Mouse (Mus musculus): Measurements from ENCODE around the gene Pigw.
A peak's percentile ranks its signal among the peaks of the same experiment; 100 is the strongest.
"Not testable (repeated sequence)": the region's sequence is repeated elsewhere in the genome, so short reads cannot be mapped to it uniquely, and the experiment has no call there.

Pigw gene

DNA sequence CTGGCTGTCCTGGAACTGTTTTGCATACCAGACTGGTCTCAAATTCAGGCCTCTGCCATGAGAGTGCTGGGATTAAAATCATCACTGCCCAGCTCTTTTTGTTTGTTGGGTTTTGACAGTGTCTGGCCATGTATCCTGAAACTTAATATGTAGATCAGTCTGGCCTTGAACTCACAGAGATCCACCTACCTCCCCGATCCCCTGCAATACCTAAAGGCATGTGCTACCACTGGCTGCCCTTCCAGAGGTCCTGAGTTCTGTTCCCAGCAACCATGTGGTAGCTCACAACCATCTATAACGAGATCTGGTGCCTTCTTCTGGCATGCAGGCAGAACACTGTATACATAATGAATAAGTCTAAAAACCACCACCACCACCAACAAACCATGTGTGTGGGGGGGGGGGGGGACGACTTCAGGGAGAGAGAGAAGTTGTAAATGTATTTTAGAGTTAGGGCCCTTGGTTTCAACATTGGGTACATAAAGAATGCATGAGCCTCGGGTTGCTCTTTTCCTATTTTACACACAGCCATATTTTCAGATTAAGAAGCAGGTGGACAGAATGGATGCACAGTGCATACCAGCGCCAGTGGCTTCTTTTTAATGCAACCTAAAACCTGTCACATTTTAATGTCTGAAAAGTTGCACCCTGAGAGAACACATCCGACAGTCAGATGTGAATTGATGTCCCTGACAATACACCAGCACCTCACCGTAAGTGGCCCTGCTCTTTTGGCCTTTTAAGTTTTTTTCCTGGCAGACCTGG lies 896 bp downstream of the Pigw start:
- peak; percentile 1 for DNase-seq

DNA sequence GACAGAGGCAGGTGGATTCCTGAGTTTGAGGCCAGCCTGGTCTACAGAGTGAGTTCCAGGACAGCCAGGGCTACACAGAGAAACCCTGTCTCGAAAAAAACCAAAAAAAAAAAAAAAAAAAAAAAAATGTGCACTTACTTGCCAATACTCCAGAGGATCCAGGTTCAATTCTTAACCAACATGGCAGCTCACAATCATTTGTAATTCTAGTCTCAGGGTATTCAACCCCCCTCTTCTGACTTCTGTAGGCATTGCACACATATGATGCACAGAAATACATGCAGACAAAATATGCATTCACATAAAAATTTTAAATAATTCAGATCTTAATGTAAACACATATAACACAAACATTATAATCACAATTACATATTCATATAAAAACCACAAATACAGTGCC lies 4.1 kb downstream of the Pigw start:
- not testable (repeated sequence) for DNase-seq

DNA sequence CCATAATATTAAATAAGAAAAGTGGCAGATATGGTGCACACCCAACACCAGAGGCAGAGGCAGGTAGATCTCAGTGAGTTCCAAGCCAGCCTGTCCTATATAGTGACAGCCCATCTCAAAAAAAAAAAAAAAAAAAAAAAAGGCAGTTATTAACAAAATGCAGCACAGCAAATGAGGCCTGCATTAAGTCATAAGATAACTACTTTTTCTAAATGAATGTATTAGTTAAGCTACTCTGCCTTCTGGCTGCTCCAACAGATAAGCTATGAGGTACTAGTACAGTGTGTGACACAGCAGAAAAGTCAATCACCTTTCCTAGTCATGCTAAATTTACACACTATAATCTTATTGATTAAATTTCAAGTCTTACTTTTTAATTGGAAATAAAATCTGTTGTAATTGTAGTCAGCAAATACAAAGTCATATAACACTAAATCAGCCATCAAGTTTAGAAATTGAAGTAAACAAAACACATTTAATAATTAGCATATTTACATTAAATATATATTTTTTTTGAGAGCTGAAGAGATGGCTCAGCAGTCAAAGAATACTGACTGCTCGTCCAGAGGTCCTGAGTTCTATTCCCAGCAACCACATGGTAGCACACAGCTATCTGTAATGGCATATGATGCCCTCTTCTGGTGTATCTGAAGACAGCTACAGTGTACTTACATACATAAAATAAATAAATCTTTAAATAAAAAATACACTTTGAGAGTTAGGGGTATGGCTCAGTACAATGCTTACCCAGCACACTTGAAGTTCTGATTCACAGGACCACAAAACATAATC lies 6.8 kb downstream of the Pigw start:
- DNase-seq = no peak

DNA sequence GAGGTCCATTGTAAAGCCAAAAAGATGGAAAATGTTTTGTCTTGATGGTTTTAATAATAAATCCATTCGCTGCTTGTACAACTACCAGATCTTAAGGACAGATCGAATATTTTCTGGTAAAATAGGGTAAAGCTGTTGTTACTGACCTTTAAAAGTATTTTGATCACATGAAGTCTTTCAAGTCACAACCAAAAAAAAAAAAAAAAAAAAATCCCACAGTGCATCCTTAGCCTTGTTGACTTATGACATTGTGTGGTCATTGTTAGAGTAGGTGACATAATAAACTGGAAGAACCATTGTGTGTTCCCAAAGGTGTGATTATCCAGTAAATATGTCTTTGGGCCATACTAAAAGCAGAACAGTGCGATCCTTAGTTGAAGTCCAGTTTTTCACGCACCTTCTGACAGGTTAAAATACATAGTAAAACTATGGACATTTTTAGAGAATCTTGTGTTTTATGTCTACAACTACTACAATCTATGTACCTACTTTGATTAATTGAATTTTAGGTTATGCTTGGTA lies 8.5 kb downstream of the Pigw start:
- no peak for DNase-seq

DNA sequence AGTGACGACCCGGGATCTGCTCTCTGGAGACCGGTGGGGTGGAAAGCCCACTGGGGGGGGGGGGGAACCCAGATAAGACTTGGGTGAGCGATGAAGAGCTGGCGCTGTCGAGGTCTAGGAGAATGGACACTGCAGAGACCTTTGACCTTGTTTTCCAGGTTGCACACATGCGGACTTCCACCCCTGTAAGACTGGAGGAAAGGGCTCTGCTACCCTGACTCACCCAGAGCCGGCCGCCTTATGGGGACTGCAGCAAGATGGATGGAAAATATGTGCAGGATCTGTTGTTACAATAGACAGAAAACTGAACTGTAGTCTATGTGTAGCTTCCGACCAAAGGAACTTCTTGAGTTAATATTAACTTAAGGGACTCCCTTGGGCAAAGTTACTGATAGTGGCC lies 9.0 kb downstream of the Pigw start:
- DNase-seq = no peak

DNA sequence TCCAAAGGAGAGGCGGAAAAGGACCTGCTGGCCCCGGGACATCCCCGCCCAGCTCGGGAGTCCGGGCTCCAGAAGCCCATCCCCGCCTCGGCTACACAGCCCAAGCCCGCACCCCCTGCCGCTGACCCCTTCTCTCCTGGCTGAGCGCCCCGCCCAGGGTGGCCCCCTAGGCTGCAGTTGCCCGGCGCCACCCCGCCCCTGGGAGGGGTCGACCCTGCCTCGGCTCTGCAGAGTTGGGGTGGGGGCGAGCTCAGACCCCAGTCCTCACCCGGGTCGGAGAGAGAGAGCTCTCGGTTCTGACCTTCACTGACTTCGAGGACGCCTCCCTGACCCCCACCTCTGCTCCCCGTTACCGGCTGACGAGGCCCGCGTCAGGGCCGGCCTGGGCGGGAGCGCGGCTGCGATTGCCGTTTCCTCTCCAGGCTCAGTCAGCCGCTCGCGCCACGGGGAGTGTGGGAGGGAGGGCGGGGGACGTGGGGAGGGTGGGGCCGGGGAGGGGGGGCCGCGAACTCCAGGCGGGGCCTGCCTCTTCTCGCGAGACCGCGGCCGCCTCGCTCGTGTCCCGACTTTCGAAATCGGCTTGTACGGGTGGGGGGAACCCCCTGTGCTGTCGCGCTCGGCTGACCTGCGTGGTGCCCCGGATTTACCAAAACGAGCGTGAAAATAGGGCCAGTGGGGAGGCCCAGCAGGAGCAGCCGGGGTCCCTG lies 9.6 kb downstream of the Pigw start, which contains the start of gene Ggnbp2:
TSS of gene Ggnbp2 (minus strand) at position 481 of the 707 bp plus-strand sequence.
- peak; percentile 96 for DNase-seq

DNA sequence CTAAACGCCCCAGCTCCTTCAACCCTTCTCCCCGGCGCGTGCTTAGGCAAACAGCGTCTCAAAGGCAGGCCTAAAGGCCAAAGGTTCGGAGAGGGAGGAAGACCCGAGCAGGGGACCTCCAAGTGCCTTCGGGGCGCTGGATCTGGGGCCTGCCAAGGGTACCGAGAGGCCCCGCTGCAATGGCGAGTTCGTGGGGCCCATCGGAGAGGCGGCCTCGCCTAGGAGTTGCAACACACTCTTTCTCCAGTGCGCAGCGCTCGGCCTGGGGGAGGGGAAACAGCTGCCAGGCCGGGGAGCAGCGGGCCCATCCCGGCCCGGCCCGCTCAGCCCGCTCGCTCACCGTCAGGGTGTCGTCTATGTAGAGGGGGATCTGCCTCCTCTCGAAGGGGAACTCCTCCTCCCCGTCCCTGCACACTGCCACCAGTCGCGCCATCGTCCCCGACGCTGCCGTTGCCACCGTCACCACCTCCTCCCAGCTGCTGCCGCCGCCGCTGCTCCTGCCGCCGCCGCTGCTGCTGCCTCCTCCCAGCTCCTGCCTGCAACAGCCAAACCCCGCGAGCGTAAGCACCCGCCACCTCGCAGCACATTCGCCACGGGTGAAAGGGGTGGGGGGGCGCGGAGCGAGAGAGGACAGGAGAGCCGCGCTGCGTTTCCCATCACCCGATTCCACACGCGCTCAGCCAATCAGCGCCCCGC lies 10.4 kb downstream of the Pigw start:
- DNase-seq = peak; percentile 99

DNA sequence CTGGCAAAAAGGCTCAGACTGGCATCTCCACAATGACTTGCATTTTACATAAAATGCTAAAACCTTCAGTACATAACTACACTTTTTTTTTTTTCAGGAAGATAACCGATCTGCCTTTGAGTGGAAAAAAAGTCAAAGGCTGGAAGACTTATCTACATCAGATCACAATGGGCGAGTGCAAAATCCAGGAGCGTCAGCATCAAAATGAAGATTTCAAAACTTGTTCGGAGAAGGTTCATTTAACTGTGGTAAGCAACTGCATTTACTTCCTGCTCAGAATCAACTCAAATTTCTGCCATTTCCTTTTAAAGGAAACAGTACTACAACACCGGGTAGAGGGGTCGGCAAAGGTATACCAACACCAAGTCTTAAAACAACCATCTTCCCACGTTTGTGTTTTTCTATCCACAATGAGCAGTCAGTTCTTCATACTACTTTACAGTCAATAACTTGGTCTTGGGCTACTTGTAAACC lies 11.3 kb downstream of the Pigw start:
- no peak for DNase-seq

DNA sequence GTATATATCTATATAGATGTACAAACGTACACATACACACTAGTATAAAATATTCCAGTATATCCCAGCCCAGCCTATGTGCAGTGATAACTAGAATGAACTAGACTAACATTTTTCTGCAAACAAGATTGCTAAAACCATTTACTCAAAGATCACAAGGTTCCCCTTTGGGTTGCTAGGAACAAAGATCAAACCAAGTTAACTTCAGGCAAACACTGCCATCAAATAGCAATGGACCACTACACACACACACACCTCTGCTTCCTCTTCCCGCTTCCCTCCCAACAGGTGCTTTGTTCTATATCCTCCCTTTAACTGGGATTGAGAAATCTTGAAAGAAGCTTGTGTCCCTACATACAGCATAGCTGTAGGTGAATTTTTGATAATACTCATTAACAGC lies 12.5 kb downstream of the Pigw start:
- no peak for DNase-seq

DNA sequence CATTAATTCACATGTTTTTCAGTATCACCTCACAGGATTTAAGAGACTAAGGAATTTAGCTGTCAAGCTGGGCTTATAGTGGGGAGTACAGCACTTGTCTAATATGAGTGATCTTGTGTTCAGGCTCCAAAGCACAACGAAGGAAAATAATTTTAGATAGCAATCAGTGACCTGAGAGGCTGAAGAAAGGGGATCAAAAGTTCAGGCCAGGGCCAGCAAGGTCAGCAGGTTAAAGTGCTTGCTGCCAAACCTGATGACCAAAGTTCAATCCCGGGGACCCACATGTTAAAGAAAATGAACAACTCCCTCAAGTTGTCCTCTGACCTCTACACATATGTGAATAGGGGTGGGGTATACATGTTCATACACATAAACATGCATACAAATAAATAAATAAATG lies 14.8 kb downstream of the Pigw start:
- DNase-seq = no peak

DNA sequence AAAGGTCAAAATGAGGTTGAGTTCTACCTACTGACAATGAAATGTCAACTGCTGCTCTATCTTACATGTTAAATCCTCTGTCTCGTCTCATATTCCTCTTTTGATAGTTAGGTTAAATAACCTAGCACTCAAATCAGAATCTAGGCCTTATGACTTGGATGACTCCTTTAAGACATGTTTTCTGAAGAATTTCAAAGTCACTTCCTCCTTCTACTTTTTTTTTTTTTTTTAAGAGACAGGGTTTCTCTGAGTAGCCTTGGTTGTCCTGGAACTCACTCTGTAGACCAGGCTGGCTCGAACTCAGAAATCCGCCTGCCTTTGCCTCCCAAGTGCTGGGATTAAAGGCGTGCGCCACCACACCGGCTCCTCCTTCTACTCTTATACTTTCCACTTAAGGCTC lies 24.8 kb downstream of the Pigw start:
- no peak for DNase-seq

DNA sequence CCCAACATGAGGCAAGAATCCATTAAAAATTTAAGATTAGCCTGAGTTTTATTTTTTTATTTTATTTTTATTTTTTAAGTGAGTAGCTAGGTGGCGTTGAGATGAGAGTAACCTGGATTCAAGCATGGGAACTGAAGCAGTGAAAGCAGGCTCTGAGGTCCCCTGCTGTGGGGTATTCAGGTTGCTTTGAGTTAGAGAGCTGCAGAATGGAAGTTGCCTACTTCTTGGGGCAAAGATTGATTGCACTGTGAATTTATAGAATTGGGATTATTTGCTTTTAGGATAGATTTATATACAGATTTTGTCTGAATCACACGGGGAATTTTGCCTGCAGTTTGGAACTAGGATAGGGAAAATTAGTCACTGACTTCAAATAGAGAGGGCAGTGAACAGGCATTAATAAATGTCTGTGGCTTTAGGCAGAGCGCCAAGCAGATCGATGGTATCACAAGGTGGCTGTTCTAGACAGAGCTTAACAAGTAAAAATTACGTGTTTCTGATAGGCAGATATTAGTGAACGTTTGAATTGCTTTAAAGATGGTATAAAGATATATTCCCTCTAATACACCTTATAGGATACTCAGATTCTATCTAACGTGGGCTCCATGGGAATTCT lies 32.5 kb downstream of the Pigw start:
- no peak for DNase-seq

DNA sequence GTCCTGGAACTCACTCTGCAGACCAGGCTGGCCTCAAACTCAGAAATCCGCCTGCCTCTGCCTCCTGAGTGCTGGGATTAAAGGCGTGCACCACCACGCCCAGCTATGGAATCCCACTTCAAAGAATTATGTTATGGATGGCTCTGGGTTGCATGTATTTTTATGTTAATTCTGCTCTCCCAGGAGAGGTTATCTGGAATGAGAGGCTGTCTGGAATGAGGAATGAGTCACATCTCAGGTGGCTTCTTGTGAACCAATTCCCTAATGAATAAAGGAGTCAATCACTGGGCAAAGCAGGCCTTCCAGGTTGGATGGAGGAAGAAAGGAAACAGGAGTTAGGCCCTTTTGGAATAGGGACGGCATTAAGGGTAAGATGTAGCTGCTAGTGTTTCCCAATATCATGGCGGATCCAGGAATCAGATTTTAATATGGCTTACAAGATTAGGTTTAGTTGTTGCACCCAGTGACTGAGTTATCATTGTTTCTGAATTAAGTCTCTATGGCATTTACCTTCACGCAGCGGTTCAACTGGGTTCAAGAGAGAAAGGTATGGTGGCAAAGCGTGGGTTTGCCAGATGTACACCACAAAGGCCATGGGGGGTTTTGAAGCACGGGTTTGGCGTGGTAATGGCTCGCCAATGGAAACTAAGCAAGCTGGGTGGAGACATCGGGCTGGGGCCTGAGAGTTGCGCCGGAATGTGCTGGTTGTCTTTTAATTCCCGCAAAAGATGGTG lies 33.2 kb downstream of the Pigw start:
- DNase-seq = no peak

DNA sequence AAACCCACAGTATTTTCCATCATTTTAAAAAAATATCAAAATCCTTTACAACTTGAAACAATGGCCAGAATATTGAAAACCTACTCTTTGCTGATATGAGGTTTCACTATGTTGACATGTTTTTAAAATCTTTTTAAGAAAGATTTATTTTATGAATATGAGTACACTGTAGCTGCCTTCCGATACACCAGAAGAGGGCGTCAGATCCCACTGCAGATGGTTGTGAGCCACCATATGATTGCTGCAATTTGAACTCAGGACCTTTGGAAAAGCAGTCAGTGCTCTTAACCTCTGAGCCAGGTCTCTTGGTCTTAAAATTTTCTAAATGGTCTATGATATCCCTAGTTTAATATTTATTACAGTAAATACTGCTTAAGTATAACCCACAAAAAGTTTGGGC lies 40.8 kb downstream of the Pigw start:
- DNase-seq = no peak

DNA sequence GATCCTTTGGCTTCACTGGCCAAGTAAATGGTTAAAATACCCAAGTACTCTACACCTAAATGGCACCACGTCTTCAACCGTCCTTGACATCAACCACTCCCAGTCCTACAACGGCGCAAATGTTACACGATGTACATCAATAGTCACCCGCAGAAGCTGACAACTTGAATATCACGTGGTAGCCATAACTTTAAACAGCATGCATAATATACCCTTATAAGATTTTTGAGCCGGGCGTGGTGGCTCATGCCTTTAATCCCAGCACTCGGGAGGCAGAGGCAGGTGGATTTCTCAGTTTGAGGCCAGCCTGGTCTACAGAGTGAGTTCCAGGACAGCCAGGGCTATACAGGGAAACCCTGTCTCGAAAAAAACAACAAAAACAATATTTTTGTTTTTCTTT lies 50.6 kb downstream of the Pigw start:
- not testable (repeated sequence) for DNase-seq

DNA sequence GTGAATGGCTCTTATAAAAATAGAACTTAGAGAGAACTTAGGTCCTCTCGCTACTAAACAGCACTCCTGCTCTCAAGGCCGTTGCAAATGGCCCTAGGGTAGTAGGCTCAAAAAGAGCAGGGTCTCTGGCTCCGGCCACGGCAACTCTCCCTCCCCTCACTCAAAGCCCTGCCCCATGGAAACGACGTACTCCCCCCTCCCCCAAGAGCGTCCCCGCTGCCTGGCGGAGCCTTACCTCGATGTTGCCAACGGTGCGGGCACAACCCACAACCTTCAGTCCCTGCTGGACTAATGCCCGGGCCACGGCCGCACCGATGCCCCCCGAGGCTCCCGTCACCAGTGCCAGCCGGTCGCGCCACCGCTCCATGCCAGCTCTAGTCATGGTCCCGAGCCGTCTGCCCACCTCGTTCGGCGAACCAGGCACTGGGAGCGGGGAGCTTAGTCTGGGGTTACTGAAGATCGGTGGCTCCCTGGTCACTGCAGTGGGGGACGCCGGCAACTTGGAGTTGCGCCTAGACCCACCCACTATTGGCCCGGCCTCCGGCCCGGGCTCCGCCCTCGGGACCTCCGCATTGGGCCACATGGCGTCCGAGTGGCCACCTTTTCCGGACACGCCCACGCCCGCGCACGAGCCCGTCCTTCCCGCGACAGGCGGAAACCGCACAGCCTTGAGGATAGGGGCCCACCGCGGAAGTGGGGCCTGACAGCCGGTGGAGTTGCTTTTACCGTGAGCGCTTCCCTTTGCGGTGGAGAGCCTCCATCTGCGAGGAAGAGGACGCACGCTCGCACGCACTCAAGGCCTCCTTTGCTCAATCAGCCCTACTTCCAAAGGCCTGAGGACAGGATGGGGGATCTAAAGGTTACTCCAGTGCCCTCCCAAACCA lies 51.3 kb downstream of the Pigw start, which contains the start of gene Dhrs11:
TSS of gene Dhrs11 (minus strand) at position 479 of the 884 bp plus-strand sequence.
- peak; percentile 92 for DNase-seq

DNA sequence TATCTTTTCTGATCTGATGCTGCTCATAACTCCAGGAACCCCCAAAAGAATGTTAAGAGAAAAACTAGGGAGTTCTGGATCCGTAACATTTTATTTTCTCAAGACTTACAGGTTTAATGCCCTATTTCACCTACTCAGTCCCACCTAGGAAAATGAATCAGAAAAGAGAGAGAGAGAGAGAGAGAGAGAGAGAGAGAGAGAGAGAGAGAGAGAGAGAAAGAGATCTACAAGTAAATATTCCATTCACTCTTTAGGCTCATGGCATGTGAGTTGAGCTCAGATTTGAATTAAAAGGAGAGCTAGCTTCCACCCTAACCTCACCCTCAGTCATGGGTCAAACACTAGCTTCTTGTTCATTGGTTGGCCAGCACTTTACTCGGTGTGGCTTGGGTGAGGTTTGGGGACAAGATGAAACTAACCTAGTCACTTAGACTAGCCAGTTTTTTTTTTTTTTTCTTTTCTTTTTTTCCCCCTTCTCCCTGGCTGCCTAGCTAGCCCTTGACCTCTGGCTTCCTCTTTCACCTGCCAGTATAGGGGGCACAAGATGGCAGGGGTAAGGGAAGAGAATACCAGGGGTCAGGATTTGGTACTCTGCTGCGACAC lies 52.1 kb downstream of the Pigw start:
- no peak for DNase-seq

DNA sequence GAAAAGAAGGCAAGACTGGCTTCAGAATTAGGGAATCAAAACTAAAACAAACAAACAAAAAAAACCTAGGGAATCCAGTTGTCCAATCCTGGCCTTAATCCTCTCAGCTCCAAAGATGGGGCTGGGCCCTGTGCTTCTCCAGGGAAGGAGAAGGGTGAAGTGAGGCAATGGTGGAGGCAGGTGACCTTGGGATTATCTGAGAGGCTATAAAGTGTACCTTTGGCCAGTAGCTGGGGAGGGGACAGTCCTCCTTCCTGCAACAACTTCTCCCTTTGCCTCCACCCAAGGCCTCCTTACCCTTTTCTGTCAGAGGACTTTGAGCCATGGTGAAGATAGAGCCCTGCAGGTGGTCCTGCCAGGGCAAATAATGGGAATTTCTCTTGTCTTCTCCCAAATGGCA lies 52.6 kb downstream of the Pigw start:
- DNase-seq = no peak
